Mouse (Mus musculus): ENCODE data around the gene Pde4c. TPM values are rescaled to one million over a fixed set of nuclear protein-coding genes. Genes with fewer than 3 reads are reported as not detected.

Gene Pde4c
- polyA plus RNA-seq (2015; fragmentation: Nextera tagmentation; extraction: Ambion mirVana), result 0.60 and 0.78 TPM in 2 replicates

DNA sequence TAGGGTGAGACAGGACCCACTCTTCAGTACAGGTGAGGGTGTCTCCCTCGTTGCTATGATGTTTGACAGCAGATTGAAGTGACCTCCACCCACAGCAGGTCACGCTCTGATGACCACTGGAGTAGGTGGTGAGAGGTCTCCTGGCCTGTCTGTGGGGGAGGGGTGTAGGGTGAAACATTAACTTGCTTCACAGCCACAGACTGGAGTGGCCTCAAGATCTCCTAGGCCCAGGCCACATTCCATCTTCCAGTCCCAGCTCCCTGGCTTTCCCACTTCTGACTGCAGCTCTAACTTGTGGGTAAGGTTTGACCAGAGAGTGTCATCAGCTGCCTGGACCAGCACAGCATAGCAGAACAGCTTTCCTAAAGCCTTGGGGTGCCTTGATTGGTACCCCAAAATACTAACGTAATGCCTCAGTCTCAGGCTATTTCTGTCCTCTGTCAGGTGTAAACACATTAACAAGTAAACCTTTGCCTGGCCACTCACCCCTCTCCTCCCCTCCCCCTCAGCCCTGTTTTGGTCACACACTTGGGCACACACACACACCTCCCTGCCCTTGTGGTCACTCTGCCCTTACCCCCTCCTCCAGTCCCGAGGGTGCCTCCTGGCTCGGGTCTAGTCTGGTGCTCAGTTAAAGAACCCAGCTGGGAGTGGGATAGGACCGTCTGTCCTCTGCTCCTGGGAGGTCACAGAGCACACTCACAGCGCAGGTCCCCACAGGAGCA, at the start of gene Pde4c:
Pde4c (plus strand) TSS at position 235 of the 725 bp plus-strand sequence.

DNA sequence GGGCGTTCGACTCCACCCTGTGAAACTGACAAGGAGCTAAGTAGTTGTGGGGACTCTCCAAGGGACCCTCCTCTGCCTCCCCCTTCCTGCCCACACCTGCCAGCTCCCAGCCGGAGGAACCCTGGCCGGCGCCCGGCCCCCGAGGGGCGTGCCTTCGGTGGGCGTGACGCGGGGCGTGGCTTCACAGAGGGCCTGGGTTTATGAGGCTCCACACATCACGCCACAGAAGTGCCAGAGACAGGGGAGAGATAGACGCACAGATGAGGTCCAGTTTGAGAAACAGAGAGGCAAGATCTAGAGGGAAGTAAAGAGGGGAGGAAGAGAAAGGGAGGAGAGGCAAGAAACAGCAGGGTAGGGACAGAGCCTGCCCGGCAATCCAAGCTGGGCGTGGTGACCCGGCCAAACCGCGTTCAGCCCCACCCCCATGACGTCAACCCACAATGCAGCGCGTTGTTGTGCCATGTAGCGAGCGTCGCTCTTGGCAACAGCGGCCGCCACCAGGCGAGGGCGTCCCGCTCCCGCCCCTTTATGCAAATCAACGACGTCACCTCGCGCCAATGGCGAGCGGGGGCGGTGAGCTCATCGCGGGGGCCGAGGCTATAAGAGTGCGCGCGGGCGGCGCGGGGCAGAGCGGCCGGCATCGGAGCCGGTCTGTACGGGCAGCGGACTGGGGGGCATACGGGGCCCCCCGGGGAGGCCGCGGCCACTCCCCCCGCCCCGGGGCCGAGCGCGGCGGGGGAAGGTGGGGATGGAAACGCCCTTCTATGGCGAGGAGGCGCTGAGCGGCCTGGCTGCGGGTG, 25.0 kb upstream of the Pde4c start, which contains the start of gene Jund:
Jund (plus strand) TSS at position 640 of the 800 bp plus-strand sequence.

DNA sequence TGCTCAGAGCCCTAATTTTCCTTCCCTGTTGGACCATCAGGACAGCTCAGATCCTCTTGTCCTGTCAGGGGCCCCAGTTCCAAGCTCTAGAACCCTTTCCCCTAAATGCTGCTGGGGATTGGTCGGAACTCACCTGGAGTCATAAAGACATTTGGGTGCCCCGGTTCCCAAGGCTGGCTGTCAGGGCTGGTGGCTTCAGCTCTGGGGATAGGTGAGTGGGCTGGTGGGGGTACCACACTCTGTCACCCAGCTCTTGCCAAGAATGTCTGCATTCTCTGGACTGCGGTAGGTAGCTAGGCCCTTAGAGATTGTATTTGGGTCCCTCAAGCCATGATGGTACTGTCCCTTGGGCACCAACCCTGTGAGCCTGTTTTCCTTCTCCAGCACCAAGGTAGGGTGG, 20.2 kb upstream of the Pde4c start, which contains the start of gene Iqcn:
Iqcn (plus strand) TSS at position 171 of the 400 bp plus-strand sequence.

DNA sequence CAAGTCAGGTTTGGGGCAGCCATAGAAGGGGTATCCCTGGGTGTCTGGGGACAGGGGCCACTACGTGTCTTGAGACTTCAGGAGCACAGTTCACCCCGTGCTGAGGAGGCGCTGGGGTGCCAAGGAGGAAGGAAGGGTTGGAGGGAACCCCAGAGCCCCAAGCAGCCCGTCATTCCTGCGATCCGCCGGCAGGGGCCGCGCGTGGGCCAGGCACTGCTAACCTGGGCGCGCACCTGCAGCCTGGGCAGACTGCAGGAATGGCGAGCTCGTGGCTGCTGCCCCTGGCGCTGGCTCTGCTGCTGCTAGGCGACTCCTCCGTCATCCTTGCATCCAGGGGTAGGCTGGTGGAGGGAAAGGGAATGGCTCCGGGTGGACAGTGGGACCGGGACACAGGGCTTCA, 5.2 kb upstream of the Pde4c start, which contains the start of gene Gm3336:
Gm3336 (plus strand) TSS at position 247 of the 400 bp plus-strand sequence.

DNA sequence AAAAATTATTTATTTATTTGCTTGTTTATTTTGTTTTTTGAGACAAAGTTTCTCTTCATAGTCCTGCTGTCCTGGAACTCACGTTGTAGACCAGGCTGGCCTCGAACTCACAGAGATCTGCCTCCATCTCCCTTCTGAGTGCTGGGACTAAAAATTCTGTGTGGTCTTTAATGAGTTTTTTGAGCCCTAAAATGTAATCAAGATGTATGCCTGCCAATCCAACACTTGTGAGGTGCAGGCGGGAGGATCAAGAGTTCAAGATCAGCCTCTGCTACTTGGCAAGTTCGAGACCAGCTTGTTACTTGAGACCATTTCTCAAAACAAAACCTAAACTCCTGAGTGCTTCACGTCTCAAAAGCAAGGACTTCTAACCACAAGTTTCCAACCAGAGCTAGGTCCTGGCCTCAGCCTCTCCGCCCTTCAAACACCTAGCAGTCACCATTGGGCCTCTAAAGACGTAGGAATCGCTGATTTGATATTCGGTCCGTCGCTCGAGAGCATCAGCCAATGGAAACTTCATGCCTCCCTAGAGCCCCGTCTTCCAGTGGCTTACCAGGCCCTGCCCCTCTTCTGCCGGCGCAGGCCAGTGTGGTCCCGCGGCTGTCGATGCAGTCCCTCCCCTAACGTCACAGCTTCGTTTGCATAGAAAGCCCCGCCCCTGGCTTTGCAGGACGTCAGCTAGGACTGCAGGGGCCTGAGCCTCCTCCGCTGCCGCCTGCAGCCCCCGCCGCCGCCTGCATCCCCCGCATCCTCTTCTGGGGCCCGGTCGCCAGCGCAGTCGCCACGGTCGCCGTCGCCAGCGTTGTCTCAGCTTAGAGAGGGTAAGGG, 30.7 kb downstream of the Pde4c start, which contains the start of gene Rab3a:
Rab3a (plus strand) TSS at position 637 of the 828 bp plus-strand sequence.

DNA sequence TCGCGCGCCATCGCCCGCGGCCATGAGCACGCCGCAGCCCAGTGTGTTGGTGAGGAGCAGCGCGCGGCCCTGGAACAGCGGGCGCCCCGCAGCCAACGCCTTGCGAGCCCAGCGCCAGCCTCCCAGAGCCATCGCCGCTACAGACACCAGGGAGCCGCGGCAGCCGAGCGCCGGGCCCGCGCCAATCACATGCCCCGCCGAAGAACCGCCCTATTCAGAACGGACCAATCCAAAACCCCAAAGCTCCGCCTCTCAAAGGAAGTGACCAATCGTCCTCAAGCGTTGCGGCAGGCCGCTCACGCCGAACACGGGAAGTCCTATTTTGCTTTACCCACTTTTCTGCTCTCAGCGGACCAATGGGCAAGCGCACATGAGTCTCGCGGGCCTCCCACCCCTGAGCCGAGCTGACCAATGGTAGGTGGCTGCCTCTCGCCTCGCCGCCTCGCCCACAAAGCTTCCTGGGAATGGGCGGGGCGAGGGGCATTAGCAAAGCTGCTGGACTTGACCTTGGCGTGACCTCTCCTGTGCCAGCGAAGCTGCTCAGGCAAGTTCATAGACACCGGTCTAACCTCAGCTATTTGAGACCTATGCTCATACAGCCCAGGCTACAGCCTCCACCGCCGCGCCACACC, 37.4 kb downstream of the Pde4c start, which contains the start of gene Mpv17l2:
Mpv17l2 (minus strand) TSS at position 172 of the 632 bp plus-strand sequence.

DNA sequence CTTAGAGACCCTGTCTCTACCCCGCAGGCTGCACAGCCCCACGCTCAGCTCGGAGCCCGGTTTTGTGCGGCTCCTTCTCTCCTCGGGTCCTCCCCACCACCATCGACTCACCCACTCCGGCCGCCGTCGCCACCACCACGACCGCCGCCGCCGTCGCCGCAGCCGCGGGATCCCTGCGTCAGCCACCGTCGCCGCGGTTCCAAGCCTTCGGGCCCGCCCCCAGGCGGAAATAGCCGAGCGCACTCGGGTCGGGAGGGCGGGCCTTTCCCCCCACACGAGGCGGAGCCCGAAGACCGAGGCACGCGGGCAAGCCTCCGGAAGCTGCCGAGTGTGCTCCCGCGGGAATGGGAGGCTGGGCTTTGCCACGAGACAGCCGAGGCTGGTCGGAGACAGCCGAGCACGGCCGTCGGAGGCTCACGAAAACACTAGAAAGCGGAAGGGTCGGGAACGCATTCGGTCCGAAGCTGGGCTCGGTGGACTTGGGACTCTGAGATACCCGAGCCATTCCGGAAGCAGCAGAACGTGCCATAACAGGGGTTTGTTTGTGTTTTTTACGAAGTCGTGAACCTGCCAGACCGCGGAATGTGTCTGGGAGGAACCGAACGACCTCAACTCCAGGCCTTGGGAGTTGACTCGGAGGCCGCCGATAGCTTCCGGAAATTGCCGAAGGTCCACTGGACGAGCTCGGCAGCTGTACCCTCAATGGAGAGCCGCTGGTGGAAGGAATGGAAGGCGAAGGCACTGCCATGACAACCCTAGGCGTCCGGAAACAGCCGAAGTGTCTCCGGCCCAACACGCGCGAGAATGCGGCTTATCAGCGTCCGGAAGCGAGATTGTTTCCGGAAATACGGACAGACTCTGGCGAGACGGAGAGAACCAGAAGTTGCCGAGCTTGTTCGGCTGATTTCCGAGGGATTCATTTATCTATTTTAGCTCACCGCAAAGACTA, 53.2 kb downstream of the Pde4c start, which contains the start of gene Pik3r2:
Pik3r2 (minus strand) TSS at position 218 of the 949 bp plus-strand sequence.

Small RNAs within 50 kb of the gene (microRNA-seq; reads per million reads assigned to microRNA genes)
- gene Mir7240, result 0 to 0.21 reads per million in 2 experiments

Other genes starting within 250 kb of the Pde4c start
- gene Klhl26, start 246.8 kb upstream of the Pde4c start, polyA plus RNA-seq (2015; fragmentation: Nextera tagmentation; extraction: Ambion mirVana), result 8.6 and 8.7 TPM in 2 replicates
- gene Tmem59l, start 236.4 kb upstream of the Pde4c start, polyA plus RNA-seq (2015; fragmentation: Nextera tagmentation; extraction: Ambion mirVana), result 0.12 TPM in 1 of 2 replicates, not detected in the other
- gene Crlf1, start 230.6 kb upstream of the Pde4c start, polyA plus RNA-seq (2015; fragmentation: Nextera tagmentation; extraction: Ambion mirVana), result 4.2 and 4.5 TPM in 2 replicates
- 123 and 148 TPM in 2 replicates for gene Rex1bd, start 217.0 kb upstream of the Pde4c start, polyA plus RNA-seq (2015; fragmentation: Nextera tagmentation; extraction: Ambion mirVana)
- gene Uba52, start 212.9 kb upstream of the Pde4c start, polyA plus RNA-seq (2015; fragmentation: Nextera tagmentation; extraction: Ambion mirVana), result 788 and 817 TPM in 2 replicates
- 144 and 162 TPM in 2 replicates for gene Fkbp8, start 196.0 kb upstream of the Pde4c start, polyA plus RNA-seq (2015; fragmentation: Nextera tagmentation; extraction: Ambion mirVana)
- gene Kxd1, start 195.8 kb upstream of the Pde4c start, polyA plus RNA-seq (2015; fragmentation: Nextera tagmentation; extraction: Ambion mirVana), result 64.4 and 69.8 TPM in 2 replicates
- 11.2 and 11.9 TPM in 2 replicates for gene Ell, start 184.3 kb upstream of the Pde4c start, polyA plus RNA-seq (2015; fragmentation: Nextera tagmentation; extraction: Ambion mirVana)
- 31.7 and 32.2 TPM in 2 replicates for gene Isyna1, start 129.3 kb upstream of the Pde4c start, polyA plus RNA-seq (2015; fragmentation: Nextera tagmentation; extraction: Ambion mirVana)
- 44.3 and 52.8 TPM in 2 replicates for gene Ssbp4, start 114.8 kb upstream of the Pde4c start, polyA plus RNA-seq (2015; fragmentation: Nextera tagmentation; extraction: Ambion mirVana)
- 2.7 and 3.7 TPM in 2 replicates for gene Lrrc25, start 107.6 kb upstream of the Pde4c start, polyA plus RNA-seq (2015; fragmentation: Nextera tagmentation; extraction: Ambion mirVana)
- 0.28 and 0.41 TPM in 2 replicates for gene Gdf15, start 91.3 kb upstream of the Pde4c start, polyA plus RNA-seq (2015; fragmentation: Nextera tagmentation; extraction: Ambion mirVana)
- 44.6 and 48.6 TPM in 2 replicates for gene Pgpep1, start 63.3 kb upstream of the Pde4c start, polyA plus RNA-seq (2015; fragmentation: Nextera tagmentation; extraction: Ambion mirVana)
- gene Lsm4, start 50.5 kb upstream of the Pde4c start, polyA plus RNA-seq (2015; fragmentation: Nextera tagmentation; extraction: Ambion mirVana), result 120 and 144 TPM in 2 replicates
- 81.2 and 130 TPM in 2 replicates for gene Jund, start 24.8 kb upstream of the Pde4c start, polyA plus RNA-seq (2015; fragmentation: Nextera tagmentation; extraction: Ambion mirVana)
- gene Iqcn, start 20.3 kb upstream of the Pde4c start, polyA plus RNA-seq (2015; fragmentation: Nextera tagmentation; extraction: Ambion mirVana), result not detected in 2 replicates
- not detected in 2 replicates for gene Gm3336, start 5.2 kb upstream of the Pde4c start, polyA plus RNA-seq (2015; fragmentation: Nextera tagmentation; extraction: Ambion mirVana)
- 48.6 and 48.8 TPM in 2 replicates for gene Rab3a, start 31.0 kb downstream of the Pde4c start, polyA plus RNA-seq (2015; fragmentation: Nextera tagmentation; extraction: Ambion mirVana)
- gene Mpv17l2, start 37.2 kb downstream of the Pde4c start, polyA plus RNA-seq (2015; fragmentation: Nextera tagmentation; extraction: Ambion mirVana), result 33.9 and 40.1 TPM in 2 replicates
- 41.8 and 42.9 TPM in 2 replicates for gene Pik3r2, start 53.0 kb downstream of the Pde4c start, polyA plus RNA-seq (2015; fragmentation: Nextera tagmentation; extraction: Ambion mirVana)
- 4.4 and 4.8 TPM in 2 replicates for gene Mast3, start 81.3 kb downstream of the Pde4c start, polyA plus RNA-seq (2015; fragmentation: Nextera tagmentation; extraction: Ambion mirVana)
- gene Il12rb1, start 84.7 kb downstream of the Pde4c start, polyA plus RNA-seq (2015; fragmentation: Nextera tagmentation; extraction: Ambion mirVana), result 0.13 TPM in 1 of 2 replicates, not detected in the other
- 3.2 and 5.5 TPM in 2 replicates for gene Arrdc2, start 116.0 kb downstream of the Pde4c start, polyA plus RNA-seq (2015; fragmentation: Nextera tagmentation; extraction: Ambion mirVana)
- 0.73 and 0.85 TPM in 2 replicates for gene Kcnn1, start 139.5 kb downstream of the Pde4c start, polyA plus RNA-seq (2015; fragmentation: Nextera tagmentation; extraction: Ambion mirVana)
- 55.2 and 65.8 TPM in 2 replicates for gene Ccdc124, start 150.2 kb downstream of the Pde4c start, polyA plus RNA-seq (2015; fragmentation: Nextera tagmentation; extraction: Ambion mirVana)
- gene Slc5a5, start 169.0 kb downstream of the Pde4c start, polyA plus RNA-seq (2015; fragmentation: Nextera tagmentation; extraction: Ambion mirVana), result 0.09 and 0.10 TPM in 2 replicates
- 3,039 and 3,890 TPM in 2 replicates for gene Rpl18a, start 173.7 kb downstream of the Pde4c start, polyA plus RNA-seq (2015; fragmentation: Nextera tagmentation; extraction: Ambion mirVana)
- gene Map1s, start 182.2 kb downstream of the Pde4c start, polyA plus RNA-seq (2015; fragmentation: Nextera tagmentation; extraction: Ambion mirVana), result 25.8 and 28.7 TPM in 2 replicates

All from skeletal muscle tissue, postnatal 0 days (tissue).